Mouse (Mus musculus) C3H10T1/2 (cell line): Measurements from ENCODE around the gene Mbl1. TPM values are rescaled to one million over a fixed set of nuclear protein-coding genes. Genes with fewer than 3 reads are reported as not detected.

Source experiments
- polyA plus RNA-seq, 2 experiments: library from polyadenylated mRNA; unstranded; fragments of >200 nt; fragmentation: generic; extraction: Trizol; gene quantifications; one replicate each; pipeline ENCODE4 v1.2.1; 2012; ENCODE audit warnings: missing spikeins in 2 of 2

Mbl1 gene
- not detected for polyA plus RNA-seq

GRCm38 (mm10) chr14:41151220-41151898, at the start of gene Mbl1:
Mbl1 (plus strand) TSS chr14:41151458.

GRCm38 (mm10) chr14:41104853-41105444, 46.3 kb upstream of the Mbl1 start, which contains the start of gene Mat1a:
Mat1a (plus strand) TSS chr14:41105035.

GRCm38 (mm10) chr14:41131540-41131939, 19.7 kb upstream of the Mbl1 start, which contains the start of gene Sftpa1:
Sftpa1 (plus strand) TSS chr14:41131782.

GRCm38 (mm10) chr14:41185059-41185821, 34.0 kb downstream of the Mbl1 start, which contains the start of gene Sftpd:
Sftpd (minus strand) TSS chr14:41185149.

Other genes with a start within 250 kb of the Mbl1 start
- 10 to 100 TPM; 11.0 to 54.3 TPM for gene Tspan14, start 184.7 kb upstream of the Mbl1 start, polyA plus RNA-seq
- 1 to 10 TPM in 1 of 2 experiments, under 1 TPM in 1; 0.57 to 1.6 TPM for gene Fam213a, start 137.7 kb upstream of the Mbl1 start, polyA plus RNA-seq
- gene Dydc2, start 82.2 kb upstream of the Mbl1 start, polyA plus RNA-seq, result not detected
- not detected for gene Dydc1, start 78.5 kb upstream of the Mbl1 start, polyA plus RNA-seq
- gene Mat1a, start 46.4 kb upstream of the Mbl1 start, polyA plus RNA-seq, result not detected
- not detected for gene Sftpa1, start 19.7 kb upstream of the Mbl1 start, polyA plus RNA-seq
- gene Sftpd, start 33.7 kb downstream of the Mbl1 start, polyA plus RNA-seq, result not detected
- not detected for gene Gm2832, start 127.3 kb downstream of the Mbl1 start, polyA plus RNA-seq
- gene Gm5798, start 197.2 kb downstream of the Mbl1 start, polyA plus RNA-seq, result not detected
- gene Gm7945, start 234.9 kb downstream of the Mbl1 start, polyA plus RNA-seq, result not detected